Mouse (Mus musculus): Measurements from ENCODE around the gene Ugcg.

Gene Ugcg

DNA sequence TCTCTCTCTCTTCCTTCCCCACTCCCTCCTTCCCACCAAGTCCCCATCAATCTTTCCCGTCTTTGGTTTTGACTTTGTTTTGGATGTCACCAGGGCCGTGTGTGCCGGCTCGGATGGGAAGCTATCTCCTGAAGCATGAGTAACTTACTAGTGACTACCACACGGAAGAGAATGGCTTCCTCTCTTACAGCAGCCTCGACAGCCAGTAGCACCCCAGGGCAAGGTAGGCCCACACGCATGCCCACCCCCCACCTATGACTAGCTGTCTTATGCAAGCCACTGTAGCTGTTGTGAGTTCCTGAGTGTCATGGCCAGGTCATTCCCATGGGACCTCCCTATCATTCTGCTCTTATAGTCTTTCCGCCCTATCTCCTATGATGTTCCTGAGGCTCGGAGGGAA is 38.0 kb downstream of the Ugcg start:
- in situ Hi-C loops (cut with MboI), result no loop called here

DNA sequence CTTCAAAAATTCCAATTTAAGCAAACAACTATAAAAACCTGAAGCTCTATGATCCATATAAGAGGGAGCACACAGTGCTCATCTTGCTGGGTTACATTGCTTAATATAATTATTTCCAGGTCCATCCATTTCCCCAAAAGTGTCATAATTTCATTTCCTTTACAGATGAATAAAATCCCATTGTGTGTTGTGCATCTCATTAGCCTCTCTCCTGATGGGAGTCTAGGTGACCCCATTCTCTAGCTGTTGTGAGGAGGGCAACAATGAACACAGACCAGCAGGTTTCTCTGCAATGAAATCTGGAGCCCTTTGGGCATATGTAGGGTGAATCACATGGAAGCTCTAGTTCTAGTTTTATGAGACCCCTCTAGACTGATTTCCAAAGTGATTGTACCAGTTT is 39.9 kb downstream of the Ugcg start:
- in situ Hi-C loops (cut with MboI), result no loop called here

DNA sequence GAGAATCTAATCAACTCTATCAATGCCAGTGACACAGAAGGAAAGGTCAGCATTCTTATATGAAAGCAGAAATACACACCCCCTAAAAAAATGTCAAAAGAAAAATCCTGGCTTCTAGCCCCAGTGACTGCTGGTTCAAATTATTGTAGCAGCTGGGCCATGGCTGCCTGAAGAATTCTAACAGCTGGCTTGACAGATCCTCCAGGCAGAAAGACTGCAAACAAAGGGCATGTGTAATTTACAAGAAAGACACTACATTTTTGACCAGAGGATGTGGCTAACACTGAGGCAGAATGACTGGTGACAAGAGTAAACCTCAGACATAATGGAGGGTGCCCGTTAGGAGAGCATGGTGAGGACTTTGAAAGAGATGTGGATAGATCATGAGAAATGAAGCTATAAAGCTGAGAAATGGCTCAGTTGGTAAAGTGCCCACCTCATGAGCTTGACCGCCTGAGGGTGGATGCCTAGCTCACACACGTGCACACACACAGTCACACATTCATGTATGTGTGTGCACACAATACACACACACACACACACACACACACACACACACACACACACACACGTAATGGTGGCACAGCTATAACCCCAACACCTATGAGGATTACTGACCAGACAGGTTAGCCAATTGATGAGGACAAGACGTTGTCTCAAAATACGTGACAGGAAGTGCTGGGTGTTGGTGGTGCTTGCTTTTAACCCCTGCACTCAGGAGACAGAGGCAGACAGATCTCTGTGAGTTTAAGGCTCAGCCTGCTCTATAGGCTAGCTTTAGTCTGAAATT is 42.4 kb downstream of the Ugcg start:
- in situ Hi-C loops (cut with MboI), result no loop called here

DNA sequence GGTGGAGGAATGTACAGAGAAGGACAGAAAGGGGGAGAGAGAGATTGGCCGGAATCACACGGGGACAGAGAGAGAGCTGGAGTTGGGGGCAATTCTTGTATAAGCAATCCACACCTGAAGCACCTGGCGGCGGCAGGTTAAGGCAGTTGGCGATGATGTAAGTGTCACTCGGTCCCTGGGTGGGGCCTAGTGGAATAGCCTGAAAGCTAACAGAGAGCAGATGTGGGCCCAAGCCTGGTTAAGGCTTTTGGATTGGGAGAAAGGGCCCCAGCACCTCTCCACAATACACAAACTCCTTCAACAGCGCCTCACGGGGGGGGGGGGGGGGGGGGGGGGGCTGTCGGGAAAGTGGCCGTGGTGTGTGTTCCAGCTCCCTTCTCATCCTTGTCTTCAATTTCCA is 45.0 kb downstream of the Ugcg start:
- in situ Hi-C loops (cut with MboI), result no loop called here

DNA sequence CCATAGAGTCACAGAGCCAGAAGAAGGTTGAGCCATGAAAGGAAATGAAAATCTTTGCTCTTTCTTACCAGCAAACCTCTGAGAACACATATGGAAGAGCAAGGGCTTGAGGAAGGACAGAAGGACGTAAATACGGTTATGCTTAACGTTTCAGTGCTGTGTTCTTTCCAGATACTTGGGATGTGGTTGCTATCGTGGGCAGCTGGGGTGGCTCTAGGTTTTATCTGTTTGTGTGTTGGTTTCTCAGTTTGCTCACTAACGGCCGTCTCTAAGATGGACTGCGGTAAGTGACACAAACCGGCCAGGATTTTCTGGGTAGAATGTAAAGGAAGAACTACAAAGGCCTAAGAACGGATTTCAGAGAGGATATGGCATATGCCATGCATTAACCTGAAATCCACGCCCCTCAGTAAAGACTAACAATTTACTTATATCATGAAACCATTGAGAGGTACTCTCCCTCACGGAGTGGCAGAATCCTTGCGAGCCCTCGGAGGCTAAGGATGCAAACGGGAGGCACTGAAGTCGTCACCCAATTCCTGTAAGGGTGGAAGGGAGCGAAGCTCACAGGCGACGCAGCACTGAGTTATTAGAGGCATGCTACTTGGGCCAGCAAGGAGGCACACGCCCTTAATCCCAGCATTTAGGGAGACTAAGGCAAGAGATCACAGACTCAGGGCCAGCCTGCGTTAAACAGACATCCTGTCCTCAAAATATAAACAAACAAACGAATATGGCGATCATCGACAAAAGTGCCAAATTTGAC is 45.6 kb downstream of the Ugcg start:
- in situ Hi-C loops (cut with MboI), result no loop called here

DNA sequence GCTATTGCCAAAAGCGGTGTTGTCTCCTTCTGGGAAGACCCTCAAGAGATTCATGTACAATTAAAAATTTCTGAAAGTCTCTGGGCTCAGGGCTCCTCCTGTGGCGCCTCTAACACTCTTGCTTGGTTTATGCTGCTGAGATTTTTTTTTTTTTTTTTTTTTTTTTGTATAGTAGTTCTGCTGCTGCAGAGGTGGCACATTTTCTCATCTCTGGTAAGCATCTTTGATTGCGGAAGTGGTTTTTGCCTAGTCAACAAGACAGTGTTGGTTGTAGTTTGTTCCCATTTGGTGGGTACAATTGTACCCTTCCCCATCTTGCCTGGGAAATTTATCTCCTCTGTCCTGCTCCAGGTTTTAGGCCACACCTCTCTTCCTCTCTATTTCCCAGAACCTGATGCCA is 47.3 kb downstream of the Ugcg start:
- in situ Hi-C loops (cut with MboI), result no loop called here

DNA sequence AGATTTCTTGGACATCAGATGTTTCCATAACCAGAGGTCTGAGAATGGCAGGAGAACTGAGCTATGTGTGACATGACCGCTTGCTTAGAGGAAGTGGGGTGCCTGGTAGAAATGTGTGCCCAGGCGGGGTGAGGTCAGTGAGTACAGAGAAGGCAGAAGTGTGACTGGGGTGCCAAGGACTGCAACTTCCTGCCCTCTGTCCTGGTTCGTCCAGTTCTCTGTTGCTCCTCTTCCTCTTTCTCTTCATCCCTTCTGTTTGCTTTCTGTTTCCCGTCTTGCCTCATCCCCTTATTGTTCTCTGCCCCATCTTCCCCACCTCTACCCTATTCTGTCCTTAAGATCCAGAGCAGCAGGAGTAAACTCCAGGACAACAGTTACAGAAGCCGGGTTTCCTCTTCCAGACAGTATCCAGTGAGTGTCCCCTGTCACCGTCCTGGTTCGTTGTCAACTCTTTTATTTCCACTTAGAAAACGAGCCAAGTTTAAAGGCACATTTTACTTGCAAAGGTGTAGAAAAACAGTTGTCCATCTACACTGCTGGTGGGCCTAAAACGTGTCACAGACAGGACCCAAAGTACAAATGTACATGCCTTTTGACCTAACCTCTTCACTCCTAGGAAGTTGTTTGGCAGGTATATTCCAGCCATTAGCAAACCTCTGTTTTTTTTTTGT is 49.7 kb downstream of the Ugcg start:
- in situ Hi-C loops (cut with MboI), result no loop called here

DNA sequence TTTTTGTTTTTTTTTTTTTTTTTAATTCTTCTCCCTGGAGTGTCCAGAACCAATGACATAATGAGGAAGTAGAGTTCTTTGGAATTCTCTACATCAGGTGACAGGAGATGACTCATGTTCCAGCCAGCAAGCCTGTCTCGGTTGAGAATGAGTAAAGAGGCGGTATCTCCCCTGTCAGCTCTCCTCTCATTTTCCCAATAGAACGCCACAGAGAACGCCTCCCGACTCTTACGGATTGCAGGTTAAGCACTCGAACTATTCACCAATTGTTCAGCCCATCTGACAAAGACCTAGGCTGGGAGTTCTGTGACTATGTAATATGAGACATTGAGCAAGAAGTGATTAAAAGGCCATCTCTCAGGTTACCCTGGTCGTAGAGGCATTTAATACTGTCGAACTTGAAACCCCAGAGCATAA is 50.3 kb downstream of the Ugcg start:
- in situ Hi-C loops (cut with MboI), result no loop called here

DNA sequence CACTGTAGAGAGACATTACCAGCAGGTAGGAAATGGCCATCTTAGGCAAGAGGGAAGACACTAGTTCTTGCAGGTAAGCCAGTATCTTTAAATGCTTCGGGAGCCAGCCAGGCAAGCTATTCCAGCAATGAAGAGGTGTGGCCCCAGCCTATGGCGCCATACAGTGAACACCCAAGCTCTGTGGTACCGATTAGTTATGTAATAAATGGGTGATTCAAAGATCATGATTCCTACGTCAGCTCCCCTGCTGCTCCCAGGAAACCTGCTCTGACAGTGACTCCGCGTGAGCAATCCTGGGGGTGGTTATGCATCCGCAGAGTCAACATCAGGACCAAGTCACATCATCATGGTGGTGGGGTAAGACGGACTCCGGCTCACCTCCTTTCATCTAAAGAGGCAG is 51.1 kb downstream of the Ugcg start:
- in situ Hi-C loops (cut with MboI), result no loop called here

DNA sequence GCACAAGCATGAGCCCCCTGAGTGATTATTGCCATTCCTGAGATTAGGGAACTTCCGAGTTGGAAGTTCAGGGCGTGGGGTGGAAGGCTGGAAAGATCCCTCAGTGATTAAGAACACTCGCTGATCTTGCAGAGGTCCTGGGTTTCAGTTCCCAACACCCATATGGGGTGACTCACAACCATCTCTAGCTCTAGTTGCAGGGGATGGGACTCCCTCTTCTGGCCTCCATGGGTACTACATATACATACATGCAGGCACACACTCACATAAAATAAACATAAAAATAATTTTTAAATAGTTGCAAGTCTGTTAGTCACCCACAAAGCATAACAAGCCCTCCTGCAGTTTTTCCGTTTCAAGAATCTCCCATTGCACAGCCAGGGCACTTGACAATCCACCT is 52.0 kb downstream of the Ugcg start:
- in situ Hi-C loops (cut with MboI), result no loop called here

DNA sequence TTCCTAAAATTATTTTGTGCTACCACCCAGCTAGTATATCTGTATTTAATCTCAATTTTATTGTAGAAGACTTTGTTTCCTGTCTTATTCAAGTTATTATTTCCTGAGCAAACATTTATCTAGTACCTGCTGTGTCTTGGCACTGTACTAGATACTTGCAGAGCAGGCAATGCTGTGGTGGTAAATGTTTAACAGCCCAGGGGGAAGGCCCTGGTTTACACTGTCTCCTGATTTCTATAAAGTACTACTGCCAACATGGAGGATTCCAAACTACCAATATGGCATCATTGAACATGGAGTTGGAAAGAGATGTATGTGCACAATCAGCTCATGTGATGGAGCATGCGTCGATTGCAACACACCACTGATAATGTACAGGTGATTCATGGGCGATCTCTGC is 53.2 kb downstream of the Ugcg start:
- in situ Hi-C loops (cut with MboI), result no loop called here

DNA sequence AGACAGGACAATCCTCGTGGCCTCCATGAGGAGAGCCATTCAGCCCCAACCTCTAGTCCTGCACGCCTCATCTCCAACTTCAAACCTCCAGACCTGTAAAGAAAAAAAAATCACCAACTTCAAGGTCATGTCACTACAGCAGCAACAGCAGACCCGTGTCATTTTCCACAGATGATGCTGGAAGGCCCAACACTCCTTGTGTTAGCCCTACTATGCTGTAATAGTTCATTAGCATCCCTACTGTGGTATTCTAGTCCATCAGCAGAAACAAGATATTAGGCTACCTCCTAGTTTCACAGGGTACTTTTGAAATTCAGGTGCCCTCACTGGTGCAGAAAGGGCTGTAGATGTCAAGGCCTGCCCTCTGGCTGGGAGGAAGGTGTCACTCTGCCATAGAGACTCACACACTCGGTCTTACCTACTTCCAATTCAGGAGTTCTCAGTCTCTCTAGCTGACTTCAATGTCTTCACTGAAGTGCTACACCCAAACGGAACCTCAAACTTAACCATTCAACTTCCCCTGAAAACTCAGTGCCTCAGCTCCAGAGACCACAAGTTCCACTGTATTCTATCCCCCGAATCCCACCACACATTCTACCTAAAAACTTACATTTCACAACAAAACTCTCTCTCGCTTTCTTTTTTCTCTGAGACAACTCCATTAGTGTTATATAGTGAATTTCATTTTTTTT is 54.9 kb downstream of the Ugcg start:
- in situ Hi-C loops (cut with MboI), result no loop called here

DNA sequence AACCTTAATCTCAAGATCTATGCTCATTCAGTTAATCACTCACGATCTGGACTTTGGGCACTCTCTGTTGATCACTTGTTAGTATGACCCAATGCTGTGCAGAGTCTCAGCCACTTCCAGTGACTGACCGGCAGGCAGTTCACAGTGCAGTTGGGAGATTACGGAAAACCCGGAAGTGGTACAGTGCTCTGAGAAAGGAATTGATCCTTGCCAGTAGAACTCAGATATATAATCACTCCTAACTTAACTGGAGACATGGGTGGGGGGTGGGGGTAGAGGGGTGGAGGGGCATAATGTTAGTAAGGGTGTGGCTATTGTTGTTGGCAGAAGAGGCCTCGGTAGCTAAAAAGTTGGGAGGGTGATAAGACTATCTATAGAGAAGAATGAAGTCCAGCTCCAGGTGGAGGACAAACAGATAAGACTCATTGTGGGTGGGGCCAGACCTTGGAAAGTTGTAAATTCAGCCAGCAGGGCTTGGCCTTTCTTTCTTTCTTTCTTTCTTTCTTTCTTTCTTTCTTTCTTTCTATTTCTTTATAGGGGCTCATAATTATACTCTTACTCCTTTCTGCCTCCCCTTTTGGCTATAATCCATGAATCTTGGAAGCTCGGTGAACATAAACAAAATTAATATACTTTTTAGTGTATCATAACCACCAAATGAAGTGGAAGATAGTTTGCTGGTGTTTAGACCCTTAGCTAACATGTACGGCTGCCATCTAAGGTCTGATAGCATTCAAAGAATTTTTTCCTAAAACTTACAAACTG is 55.9 kb downstream of the Ugcg start:
- in situ Hi-C loops (cut with MboI), result no loop called here

DNA sequence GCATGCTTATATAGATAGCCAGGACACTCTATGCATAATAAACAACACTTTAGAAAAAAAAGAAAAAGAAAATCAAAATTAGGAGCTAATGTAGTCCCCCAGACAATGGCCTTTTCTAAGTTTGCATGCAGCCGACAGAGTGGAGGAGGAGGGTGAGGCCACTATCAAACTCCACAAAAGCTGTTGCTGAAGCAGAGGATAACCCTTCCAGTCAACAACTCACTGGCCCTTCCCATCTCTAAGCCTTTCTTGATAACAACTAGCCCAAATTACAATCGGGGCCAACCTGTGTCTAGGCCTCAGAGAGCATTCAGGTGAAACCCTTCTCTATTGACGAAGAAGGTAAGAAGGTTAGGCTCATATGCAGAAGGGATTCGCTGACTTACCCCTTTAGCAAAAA is 56.7 kb downstream of the Ugcg start:
- in situ Hi-C loops (cut with MboI), result no loop called here

DNA sequence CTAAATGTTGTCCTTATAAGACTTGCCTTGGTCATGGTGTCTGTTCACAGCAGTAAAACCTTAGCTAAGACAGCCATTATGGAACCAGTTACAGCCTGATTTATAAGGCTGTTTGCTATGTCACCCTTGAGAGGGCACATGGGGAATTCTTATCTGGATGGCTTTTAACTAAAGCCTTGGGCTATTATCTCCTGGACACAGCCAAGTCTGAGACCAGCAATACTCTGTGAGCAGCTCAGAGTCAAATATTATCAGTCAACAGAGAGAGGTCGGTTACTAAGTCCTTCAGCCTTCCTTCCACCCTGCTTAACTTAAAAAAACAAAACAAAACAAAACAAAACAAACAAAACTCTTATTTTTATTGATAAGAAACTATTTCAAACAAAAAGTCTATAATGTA is 58.5 kb downstream of the Ugcg start:
- in situ Hi-C loops (cut with MboI), result no loop called here

DNA sequence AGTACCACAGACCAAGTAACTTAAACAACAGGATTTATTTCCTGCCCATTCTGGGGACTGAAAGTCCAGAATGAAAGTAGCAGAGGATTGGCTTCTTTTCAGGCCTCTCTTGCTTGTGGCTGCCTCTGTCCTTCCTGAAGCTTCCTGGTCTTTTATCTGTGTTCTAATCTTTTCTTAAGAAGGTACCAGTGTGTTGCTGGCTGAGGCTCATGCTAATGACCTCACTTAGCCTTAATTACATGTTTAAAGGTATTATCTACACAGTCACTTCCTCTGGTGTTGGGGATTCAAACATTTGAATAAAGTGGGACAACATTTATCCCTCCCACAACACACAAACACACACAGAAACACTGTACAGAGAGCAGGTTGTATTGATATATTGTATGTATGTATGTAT is 59.0 kb downstream of the Ugcg start:
- in situ Hi-C loops (cut with MboI), result no loop called here

DNA sequence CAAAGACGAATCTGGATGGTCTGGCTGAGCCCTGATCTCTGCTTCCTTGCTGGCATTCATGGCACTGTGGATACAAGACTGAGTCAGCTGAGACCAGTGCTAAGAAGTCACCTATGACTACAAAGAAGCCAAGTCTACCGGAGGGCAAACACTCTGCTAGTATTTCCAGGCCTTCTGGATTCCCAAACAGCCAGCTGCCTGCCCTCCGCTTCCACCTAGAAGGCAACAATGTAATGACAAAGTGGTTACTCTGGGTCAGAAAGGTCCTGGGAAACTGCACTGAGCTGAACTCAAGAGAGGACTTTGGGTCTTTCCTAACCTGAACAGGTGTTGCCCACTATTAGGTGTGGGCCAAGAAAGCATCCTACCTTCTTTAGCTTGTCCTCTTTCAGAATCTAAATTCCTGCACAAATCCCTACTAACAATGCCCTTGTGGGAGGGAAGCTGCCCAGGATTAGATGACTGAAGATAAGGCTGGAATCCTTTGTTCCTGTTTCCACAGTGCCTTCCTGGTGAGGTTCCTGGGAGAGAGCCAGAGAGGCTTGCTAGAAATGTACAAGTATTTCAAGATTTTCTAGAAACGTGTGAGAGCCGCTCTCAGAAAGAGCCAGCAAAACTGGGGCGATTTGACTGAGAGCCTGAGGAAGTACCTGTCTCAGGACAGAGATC is 63.5 kb downstream of the Ugcg start:
- in situ Hi-C loops (cut with MboI), result no loop called here

DNA sequence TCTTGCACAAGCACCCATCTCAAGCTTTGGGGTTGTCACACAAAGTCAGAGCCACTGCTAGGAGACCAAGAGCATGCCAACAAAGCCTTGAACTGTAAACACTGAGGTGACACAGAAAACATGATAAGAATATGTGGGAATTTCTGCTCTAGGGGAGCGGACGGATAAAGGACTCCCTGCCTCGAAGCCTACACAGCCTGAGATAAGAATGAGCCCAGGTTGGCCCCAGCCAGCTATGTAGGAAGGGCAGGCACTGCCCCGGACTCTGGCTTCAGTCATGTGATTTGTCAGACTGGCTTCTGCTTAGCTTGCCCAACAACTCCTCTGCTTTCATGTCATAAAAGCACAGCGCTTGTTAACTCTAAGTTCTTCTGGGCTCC is 64.0 kb downstream of the Ugcg start:
- in situ Hi-C loops (cut with MboI), result no loop called here

DNA sequence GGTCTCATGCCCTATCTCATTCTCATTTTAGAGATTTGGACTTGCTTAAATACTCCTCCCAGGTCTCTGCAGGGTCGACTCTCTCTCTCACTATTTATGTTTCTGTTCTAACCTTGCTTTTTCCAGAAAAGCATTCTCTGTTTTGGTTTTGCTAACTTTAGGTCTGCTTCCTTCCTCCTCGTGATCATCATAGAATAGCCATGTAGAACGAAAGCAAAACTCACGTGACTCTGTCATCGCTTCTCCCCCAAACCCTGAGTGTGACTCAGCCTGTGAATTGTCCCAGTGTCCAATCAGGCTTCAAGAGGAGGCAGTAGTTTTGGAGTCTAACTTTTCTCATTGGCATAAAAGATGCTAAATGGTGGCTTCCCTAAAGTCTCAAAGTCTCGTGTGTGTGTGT is 65.3 kb downstream of the Ugcg start:
- in situ Hi-C loops (cut with MboI), result no loop called here

DNA sequence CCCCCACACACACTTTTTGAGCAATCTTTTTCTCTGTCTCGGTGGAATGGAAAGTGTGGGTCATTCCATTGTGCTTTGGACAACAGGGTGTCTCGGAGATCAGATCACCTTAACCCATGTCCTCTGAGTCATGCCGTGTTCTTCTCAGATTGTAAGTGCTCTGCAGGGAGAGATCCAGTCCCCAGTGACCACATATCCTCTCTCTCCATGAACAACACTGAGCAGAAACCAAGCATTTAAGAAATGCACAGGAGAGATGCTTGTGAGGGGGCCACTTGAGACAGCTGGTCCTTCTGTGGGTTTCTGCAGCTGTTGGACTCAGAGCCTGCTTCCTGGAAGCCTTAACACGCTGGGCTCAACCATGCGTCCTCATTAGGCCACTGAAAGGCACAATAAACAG is 66.9 kb downstream of the Ugcg start:
- in situ Hi-C loops (cut with MboI), result no loop called here

DNA sequence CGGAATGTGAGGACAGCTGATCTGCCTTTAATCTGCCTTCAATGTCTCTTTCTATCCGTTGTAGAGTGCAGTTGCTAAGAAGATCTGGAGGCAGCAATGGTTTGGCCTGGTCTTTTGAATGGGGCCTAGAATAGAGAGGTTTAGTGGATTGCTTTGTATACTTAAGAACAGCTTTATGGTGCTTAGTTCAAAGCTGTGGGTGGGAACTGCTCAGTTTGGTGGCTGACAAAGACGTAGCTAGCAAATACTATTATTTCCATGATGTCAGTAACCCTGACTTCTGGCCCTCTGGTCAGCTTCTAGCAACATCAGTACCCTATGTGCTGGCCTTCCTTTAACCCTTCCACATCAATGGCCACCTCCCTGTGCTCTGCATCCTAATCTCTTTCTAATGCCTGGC is 68.8 kb downstream of the Ugcg start:
- in situ Hi-C loops (cut with MboI), result no loop called here

Measured in mature B cell (primary cell).